Mouse (Mus musculus) hematopoietic multipotent progenitor cell, adult 10-12 weeks (in vitro differentiated cells): ENCODE measurements around the gene Ptpn9. TPM values are rescaled to one million over a fixed set of nuclear protein-coding genes. Genes with fewer than 3 reads are reported as not detected.

Experiments
- polyA plus RNA-seq: library from polyadenylated mRNA; stranded (reverse); fragments of >175 nt; gene quantifications from 2 replicates; pipeline ENCODE4 v1.2.3, GENCODE M21; 2012; ENCODE audit warnings: low replicate concordance

Gene Ptpn9
- 20.4 and 50.4 TPM in 2 replicates for polyA plus RNA-seq

DNA sequence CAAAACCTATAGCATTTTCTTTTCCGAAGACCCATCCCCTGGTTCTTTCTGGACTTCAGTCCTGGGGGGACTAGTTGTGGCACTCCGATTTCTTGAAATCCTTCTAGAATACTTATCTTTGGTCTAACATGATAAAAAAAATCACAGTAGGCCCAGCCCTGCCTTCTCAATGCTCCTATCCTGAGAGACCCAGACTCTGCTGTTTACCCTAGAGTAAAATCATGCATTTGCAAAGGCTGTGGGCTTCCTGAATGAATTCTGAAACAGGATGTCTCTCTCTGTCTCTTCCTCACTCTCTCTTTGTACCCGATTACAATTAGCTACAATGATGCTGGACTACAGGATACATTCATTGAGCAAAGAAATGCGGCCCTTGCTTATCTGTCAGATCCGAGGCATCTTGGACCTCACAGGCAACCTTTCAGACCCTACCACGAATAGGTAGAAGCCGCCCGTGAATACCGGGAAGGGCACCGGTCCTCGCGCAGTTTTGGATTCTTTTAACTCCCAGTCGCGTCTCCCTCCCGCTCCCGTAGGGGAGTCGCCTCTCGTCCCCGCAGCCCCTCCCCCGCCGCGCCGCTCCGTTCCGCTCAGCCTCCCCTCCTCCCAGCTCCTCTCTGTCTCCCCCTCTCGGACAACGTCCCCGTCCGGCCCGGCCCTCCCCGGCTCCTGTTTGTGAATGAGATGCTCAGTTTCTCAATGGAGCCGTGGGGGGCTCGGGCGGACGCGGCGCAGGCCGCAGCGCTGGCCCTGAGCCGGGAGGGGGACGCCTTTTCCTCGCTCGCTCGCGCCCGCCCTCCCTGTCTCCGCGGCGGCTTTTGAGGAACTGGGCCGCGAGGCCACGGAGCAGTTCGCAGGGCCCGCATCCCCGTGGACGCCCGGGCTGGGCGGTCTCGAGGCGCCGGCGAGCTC lies at the start of gene Ptpn9:
TSS of gene Ptpn9 (plus strand) at position 638 of the 912 bp plus-strand sequence.

DNA sequence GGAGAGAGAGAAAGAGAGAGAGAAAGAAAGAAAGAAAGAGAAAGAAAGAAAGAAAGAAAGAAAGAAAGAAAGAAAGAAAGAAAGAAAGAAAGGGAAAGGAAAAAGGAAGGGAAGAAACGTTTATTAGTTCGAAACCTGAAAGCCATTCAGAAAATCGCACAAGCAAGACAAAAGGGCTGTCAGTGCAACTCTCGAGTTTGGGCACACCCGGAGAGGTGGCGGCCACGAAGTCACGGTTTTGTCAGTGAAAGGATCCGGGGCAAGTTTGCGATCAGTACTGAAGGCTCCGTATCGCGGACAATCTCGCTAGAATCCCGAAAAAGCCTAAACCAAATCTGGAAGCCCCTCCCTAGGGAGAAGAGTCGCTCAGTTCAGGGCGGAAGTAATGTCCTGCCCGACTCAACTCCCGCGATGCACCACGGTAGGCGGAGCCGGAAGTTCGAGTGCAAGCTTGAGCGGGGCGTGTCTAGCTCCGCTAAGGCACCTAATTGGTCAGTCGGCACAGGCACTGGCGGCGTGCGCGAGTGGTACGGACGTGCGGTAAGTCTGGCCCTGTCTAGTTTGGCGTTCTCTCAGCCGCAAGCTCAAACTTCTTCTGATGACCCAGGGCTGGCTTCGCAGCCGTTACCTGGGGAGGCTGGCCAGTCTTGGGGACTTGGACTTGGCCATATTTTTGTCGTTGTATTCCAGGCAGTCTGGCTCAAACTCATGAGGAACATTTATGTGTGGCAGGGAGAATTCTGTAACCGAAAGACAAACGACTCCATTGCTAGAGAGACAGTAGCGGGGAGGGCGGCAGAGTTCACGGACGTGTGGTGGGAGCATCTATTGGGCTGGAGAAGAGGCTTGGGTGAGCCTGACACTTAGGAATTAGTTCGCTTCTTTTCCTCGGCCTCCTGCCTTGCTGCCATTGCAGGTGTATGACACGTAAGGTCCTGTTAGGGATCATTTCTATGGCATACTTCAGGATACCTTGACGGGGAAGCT lies 44.0 kb upstream of the Ptpn9 start, which contains the start of gene Snupn:
TSS of gene Snupn (plus strand) at position 465 of the 987 bp plus-strand sequence.

DNA sequence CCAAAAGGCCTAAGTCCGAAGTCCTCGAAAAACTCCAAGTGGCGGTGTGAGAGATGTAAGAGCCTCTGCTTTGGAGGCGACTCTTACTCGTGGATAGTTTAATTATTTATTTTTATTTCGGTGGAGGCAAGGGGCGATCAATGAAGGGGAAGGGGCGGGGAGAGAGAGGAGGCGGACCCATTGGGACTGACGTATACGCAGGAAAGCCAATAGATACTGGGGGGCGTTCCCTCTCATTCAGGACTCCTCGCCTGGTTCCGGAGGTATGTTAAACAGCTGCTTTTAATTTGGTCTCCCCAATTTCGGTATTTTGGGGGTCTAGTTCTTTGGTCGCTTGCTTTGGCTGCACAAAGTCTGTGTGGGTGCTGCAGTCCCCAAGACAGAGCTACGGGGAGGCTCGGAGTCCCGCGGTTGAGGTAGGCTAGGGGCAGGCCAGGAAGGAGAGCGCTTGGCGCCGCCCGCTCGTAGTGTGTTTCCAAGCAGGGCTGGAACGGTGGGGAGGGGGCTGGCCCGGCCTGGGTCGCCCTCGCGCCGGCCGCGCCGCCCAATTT lies 77.2 kb downstream of the Ptpn9 start, which contains the start of gene Sin3a:
TSS of gene Sin3a (plus strand) at position 240 of the 551 bp plus-strand sequence.

Other genes with a start within 250 kb of the Ptpn9 start
- 0.15 and 0.25 TPM in 2 replicates for gene Lingo1, start 198.5 kb upstream of the Ptpn9 start, polyA plus RNA-seq
- not detected in 2 replicates for gene Odf3l1, start 130.2 kb upstream of the Ptpn9 start, polyA plus RNA-seq
- not detected in 2 replicates for gene Cspg4, start 129.9 kb upstream of the Ptpn9 start, polyA plus RNA-seq
- gene Snx33, start 66.6 kb upstream of the Ptpn9 start, polyA plus RNA-seq = 5.2 and 8.9 TPM in 2 replicates
- gene Imp3, start 57.4 kb upstream of the Ptpn9 start, polyA plus RNA-seq = 64.8 and 91.0 TPM in 2 replicates
- 1.2 and 1.8 TPM in 2 replicates for gene Snupn, start 44.0 kb upstream of the Ptpn9 start, polyA plus RNA-seq
- gene Sin3a, start 77.1 kb downstream of the Ptpn9 start, polyA plus RNA-seq = 23.2 and 26.4 TPM in 2 replicates
- 105 and 114 TPM in 2 replicates for gene Man2c1, start 135.8 kb downstream of the Ptpn9 start, polyA plus RNA-seq
- 24.0 and 44.5 TPM in 2 replicates for gene Neil1, start 153.4 kb downstream of the Ptpn9 start, polyA plus RNA-seq
- 78.8 and 92.0 TPM in 2 replicates for gene Commd4, start 163.4 kb downstream of the Ptpn9 start, polyA plus RNA-seq
- gene Trcg1, start 241.6 kb downstream of the Ptpn9 start, polyA plus RNA-seq = not detected in 2 replicates